Mouse (Mus musculus) gastrocnemius, adult 2 months (tissue): ENCODE data around the gene Lbhd1. TPM values are rescaled to one million over a fixed set of nuclear protein-coding genes. Genes with fewer than 3 reads are reported as not detected.
"Not testable (repeated sequence)": the region's sequence is repeated elsewhere in the genome, so short reads cannot be mapped to it uniquely, and the experiment has no call there.

Source experiments
- DNase-seq: peaks from one replicate; pipeline ENCODE4 v3.0.0; 2022
- H3K27ac ChIP-seq: fragments of 200-600 bp; 2 replicates; pipeline ENCODE4 v1.8.1; 2022; ENCODE audit warnings: mild to moderate bottlenecking
- H3K4me3 ChIP-seq: fragments of 200-600 bp; 2 replicates; pipeline ENCODE4 v1.8.1; 2022; ENCODE audit warnings: mild to moderate bottlenecking, moderate library complexity
- CTCF ChIP-seq: fragments of 200-600 bp; IDR thresholded peaks from 2 replicates; pipeline ENCODE4 v1.8.1; 2022; ENCODE audit warnings: antibody characterized with exemption, mild to moderate bottlenecking, moderate library complexity
- intact Hi-C: fragments of 180-260 bp; cut with DNase I; formaldehyde crosslinking; loops from one replicate; pipeline ENCODE4 v1.15.1; 2025
- total RNA-seq, 2 experiments: library from RNA; stranded (reverse); gene quantifications; 2 replicates each; pipeline ENCODE4 v1.2.3; 2021

Lbhd1 gene
- total RNA-seq, 2 experiments from 2014 or later: 0.99 to 6.1 TPM

GRCm38 (mm10) chr19:8851639-8852038 is 31.9 kb upstream of the Lbhd1 start:
- Histone ChIP-seq H3K4me3 (peak overlapping the region; percentile 67), H3K27ac (peak overlapping the region; percentile 88)
- intact Hi-C loops: no loop called here
- no peak for TF ChIP-seq CTCF
- DNase-seq: no peak

GRCm38 (mm10) chr19:8852236-8852928 is 31.1 kb upstream of the Lbhd1 start:
- intact Hi-C loops: no loop called here
- Histone ChIP-seq H3K27ac (peak overlapping the region; percentile 88), H3K4me3 (peak overlapping the region; percentile 67)
- TF ChIP-seq CTCF: no peak
- DNase-seq: peak; percentile 81

- DNase-seq: no peak
- intact Hi-C loops: no loop called here
- H3K4me3 ChIP-seq: peak overlapping the region; percentile 67
- no peak for TF ChIP-seq CTCF
- H3K27ac ChIP-seq: no peak overlapping the region
Observed at GRCm38 (mm10) chr19:8853117-8853516, 30.4 kb upstream of the Lbhd1 start.

- peak; percentile 62 for DNase-seq
- Histone ChIP-seq H3K27ac (no peak overlapping the region), H3K4me3 (no peak overlapping the region)
- TF ChIP-seq CTCF: peak; percentile 79
- intact Hi-C loops: loop anchor here (1.0 kb wide), 1 partner anchor 253 kb away; no protein-coding TSS in a partner anchor
Observed at GRCm38 (mm10) chr19:8857689-8858088, 25.8 kb upstream of the Lbhd1 start.

- no peak overlapping the region for H3K4me3 ChIP-seq
- peak; percentile 54 for TF ChIP-seq CTCF
- intact Hi-C loops: no loop called here
- DNase-seq: no peak
- no peak overlapping the region for H3K27ac ChIP-seq
Observed at GRCm38 (mm10) chr19:8859018-8859417, 24.5 kb upstream of the Lbhd1 start.

- H3K4me3 ChIP-seq: no peak overlapping the region
- intact Hi-C loops: no loop called here
- H3K27ac ChIP-seq: no peak overlapping the region
- TF ChIP-seq CTCF: no peak
- DNase-seq: no peak
Observed at GRCm38 (mm10) chr19:8864265-8864664, 19.3 kb upstream of the Lbhd1 start.

GRCm38 (mm10) chr19:8870381-8870780 is 13.2 kb upstream of the Lbhd1 start:
- Histone ChIP-seq H3K4me3 (peak overlapping the region; percentile 94), H3K27ac (peak overlapping the region; percentile 94)
- not testable (repeated sequence) for DNase-seq
- intact Hi-C loops: loop anchor here (2.0 kb wide), 1 partner anchor 28 kb away; the partner anchor contains the start of gene Ganab

- H3K27ac ChIP-seq: peak overlapping the region; percentile 94
- intact Hi-C loops: loop anchor here (1.0 to 2.0 kb wide), 2 partner anchors 28 to 97 kb away; partner anchors contain the start of gene Ganab
- no peak for DNase-seq
Observed at GRCm38 (mm10) chr19:8870838-8871237, 12.7 kb upstream of the Lbhd1 start.

GRCm38 (mm10) chr19:8871267-8872186 is 12.0 kb upstream of the Lbhd1 start, which contains the start of gene Ubxn1:
Gene Ubxn1 (plus strand): TSS chr19:8871496.
- no peak; the same call in 1 of the 2 replicates for TF ChIP-seq CTCF
- Histone ChIP-seq H3K4me3 (peak within 1 kb of the TSS; percentile 94), H3K27ac (peak within 1 kb of the TSS; percentile 94)
- intact Hi-C loops: loop anchor here (1.0 to 2.0 kb wide), 2 partner anchors 27 to 97 kb away; partner anchors contain the start of gene Ganab
- peak; percentile 98 for DNase-seq

More at GRCm38 (mm10) chr19:8870838-8871237, 12.7 kb upstream of the Lbhd1 start:
- peak overlapping the region; percentile 94 for H3K4me3 ChIP-seq
- no peak for TF ChIP-seq CTCF

GRCm38 (mm10) chr19:8872266-8872840 is 11.2 kb upstream of the Lbhd1 start:
- Histone ChIP-seq H3K27ac (peak overlapping the region; percentile 94), H3K4me3 (peak overlapping the region; percentile 94)
- no peak for DNase-seq
- no peak for TF ChIP-seq CTCF
- intact Hi-C loops: no loop called here

- intact Hi-C loops: no loop called here
- no peak for TF ChIP-seq CTCF
- Histone ChIP-seq H3K27ac (peak overlapping the region; percentile 94), H3K4me3 (peak overlapping the region; percentile 20)
- peak; percentile 65 for DNase-seq
Observed at GRCm38 (mm10) chr19:8875031-8875430, 8.5 kb upstream of the Lbhd1 start.

GRCm38 (mm10) chr19:8880311-8881033 is 3.1 kb upstream of the Lbhd1 start, which contains the start of gene Uqcc3:
Gene Uqcc3 (minus strand): TSS chr19:8880923.
- intact Hi-C loops: no loop called here
- H3K4me3 ChIP-seq: peak within 1 kb of the TSS; percentile 83

More at GRCm38 (mm10) chr19:8880311-8881033, 3.1 kb upstream of the Lbhd1 start, which contains the start of gene Uqcc3:
- peak within 1 kb of the TSS; percentile 89 for H3K27ac ChIP-seq
- DNase-seq: peak; percentile 93
- TF ChIP-seq CTCF: no peak
